Mouse (Mus musculus) cerebellum, adult 9-10 months (tissue): ENCODE data around the gene Mindy4b-ps.
"Not testable (repeated sequence)": the region's sequence is repeated elsewhere in the genome, so short reads cannot be mapped to it uniquely, and the experiment has no call there.

Source experiments
- DNase-seq: peaks from one replicate; pipeline ENCODE4 v3.0.0; 2022

The Mindy4b-ps gene

DNA sequence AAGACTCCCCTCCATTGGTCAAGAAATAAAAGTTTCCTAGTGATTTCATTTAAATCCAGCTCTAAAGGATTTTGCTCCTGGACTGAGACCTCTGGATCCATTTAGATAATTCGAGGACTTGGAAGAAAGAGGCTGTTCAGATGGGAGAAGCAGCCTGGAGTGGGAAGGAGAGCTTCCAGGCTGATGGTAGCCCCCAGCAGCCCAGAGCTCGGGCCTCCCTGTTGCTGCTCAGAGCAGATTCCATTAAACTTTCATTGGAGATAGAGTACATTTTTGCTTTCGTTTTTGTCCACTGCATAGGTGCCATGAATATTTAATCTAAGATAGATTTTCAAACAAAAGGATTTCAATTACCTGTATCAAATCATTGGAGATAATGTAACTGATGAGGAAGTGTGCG is at the start of gene Mindy4b-ps:
Mindy4b-ps (minus strand) TSS at position 101 of the 400 bp plus-strand sequence.
- DNase-seq = no peak

- DNase-seq = not testable (repeated sequence)
These were observed 49.8 kb upstream of the Mindy4b-ps start for GRCm38 (mm10) chr3:58871882-58872281.

DNA sequence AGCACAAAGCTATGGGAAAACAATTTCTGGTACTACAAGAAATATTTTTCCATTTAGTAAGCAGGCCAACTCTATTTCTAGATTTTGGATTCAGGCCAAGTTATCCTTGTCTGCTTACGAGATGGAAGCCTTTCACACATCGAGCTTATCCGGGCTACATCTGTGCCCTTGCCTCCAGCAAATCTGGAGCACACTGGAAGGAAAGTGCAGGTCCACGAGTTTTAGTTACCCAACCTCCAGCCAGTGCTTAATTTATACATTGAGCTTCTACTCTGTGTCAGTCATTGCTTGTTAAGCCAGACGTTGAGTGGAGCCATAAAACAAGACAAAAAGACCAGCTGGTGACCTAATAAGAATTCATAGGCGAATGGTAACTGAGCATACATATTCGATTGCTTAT is 43.6 kb upstream of the Mindy4b-ps start:
- peak; percentile 72 for DNase-seq

DNA sequence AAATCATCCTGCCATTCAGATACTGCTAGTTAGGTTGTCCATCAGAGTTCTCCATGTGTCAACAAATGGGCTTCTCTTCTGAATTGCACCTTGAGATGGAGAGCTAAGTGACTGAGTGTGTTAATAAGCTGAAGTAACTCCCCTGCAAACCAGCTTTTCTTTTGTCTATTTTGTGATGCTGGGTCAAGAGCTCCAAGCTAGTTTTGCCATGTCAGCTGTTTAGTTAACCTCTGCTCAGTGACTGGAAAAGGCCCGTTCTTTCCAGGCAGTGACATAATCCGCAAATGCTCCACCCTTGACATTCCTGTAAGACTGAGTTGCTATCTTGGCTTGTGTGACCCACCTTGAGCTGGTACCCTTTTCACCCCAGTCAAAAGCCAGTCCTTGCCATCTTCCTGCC is 40.9 kb upstream of the Mindy4b-ps start:
- no peak for DNase-seq

DNA sequence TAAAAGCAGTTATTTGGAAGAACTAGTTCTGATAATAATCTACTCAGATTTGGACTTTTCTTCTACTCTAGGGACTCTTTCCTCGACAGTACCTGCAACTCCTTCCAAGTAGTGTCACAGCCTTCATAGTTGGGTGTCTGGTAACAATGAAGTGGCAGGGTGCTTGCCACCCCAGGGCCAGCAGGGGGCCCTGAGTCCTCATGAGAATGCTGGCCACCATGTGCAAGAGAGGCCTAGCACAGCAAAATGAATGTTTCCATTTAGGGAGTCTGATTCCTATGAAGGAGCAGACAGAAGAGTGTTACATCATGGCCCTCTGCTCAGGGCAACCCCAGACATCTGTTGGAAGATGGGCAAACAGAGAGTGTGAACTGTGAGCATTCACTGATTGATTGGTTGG is 21.3 kb upstream of the Mindy4b-ps start:
- DNase-seq = no peak

GRCm38 (mm10) chr3:58833442-58834160 is 11.5 kb upstream of the Mindy4b-ps start:
- DNase-seq = peak; percentile 81

- DNase-seq = peak; percentile 18
These were observed 10.8 kb upstream of the Mindy4b-ps start for GRCm38 (mm10) chr3:58832888-58833287.

DNA sequence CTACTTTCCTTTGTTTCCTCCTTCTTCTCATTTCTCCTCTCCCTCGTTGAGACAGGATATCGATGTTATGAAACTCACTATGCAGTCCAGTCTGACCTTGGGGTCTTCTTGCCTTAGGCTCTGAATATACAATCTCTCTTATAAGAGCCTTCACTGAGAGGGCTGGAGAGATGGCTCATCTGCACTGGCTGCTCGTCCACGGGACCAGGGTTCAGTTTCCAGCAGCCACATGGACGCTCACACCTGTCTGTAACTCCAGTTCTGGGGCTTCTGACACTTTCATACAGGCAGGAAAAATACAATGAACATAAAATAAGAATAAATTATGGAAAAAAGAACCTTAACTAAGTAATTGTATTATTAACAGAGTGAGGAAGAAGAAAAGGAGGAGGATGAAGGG is 9.5 kb upstream of the Mindy4b-ps start:
- no peak for DNase-seq

GRCm38 (mm10) chr3:58829926-58830325 is 7.8 kb upstream of the Mindy4b-ps start:
- no peak for DNase-seq

DNA sequence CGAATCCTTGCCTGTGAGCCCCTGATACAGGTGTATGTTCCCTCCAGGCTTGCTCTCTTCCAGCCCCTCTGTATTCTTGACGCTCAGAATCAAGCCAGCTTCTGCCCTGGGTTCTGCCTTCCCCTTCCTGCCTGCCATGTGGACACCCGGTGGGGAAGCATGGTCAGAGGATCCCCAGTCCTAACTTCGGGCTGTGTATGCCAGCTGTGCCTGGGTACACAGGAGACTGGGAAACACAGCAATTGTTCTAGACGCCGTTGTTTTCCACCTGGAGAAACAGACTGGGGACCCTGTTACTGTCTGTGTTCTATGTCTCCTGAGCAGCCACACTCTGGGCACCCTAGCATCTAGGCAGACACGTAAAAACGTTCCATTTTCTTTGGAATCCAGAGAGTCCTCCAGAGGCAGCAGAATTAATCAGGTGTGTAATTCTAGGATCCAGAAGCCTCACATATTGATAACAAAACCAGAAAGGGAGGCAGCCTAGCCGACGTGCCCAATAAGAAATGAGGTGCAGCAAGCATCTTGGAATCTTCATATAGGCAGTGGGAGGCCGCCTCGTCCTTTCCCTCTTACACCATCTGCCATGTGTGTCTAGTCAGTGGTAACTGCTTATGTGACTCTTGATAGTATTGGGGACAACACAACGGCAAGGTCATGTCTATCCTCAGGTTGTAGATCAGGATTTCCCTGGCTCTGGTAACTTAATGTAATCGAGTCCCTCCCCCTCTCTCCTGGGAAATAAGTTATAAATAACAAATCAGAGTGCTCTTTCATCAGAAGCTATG is 6.4 kb upstream of the Mindy4b-ps start:
- DNase-seq = no peak

- DNase-seq = no peak
These were observed 4.2 kb upstream of the Mindy4b-ps start for GRCm38 (mm10) chr3:58826266-58826665.

DNA sequence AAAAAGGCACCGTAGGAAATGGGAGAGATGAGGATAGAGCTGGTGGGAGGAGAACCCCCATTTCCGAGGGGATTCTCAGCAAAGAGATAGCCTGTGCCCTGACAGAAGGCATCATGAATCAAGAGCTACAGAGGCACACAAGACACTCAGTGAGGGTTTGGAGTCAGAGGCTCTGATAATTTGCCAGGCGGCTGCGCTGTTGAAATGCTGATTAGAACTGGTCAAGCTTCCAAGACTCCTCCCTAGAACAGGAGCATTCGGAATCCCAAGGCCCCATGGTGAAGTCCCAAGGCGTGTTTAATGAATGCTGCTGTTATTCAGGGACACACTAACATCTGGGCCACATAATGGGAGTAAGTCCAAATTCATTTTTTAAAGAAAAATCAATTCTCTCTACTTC is 4.8 kb downstream of the Mindy4b-ps start:
- no peak for DNase-seq

- no peak for DNase-seq
These were observed 7.9 kb downstream of the Mindy4b-ps start for GRCm38 (mm10) chr3:58814191-58814590.

DNA sequence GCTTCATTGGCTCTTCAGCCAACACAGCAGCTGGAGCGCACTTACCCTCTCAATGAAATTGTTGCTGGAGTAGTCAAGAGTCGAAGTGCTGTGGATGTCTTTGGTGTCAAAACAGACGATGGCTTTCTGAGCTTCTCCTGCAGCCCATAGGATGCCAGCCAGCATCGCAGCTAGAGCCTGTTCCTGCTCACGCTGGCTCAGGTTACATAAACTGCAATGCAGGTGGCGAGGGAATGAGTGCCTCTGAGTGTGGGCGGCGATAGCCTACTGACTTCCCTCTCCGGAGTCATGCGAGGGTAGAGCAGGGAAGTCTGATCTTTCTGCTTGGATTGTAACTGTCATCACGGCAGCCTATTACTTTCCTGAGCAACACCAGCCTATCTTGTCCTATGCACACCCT is 11.8 kb downstream of the Mindy4b-ps start:
- peak; percentile 85 for DNase-seq

GRCm38 (mm10) chr3:58809111-58809915 is 12.8 kb downstream of the Mindy4b-ps start:
- DNase-seq = no peak

DNA sequence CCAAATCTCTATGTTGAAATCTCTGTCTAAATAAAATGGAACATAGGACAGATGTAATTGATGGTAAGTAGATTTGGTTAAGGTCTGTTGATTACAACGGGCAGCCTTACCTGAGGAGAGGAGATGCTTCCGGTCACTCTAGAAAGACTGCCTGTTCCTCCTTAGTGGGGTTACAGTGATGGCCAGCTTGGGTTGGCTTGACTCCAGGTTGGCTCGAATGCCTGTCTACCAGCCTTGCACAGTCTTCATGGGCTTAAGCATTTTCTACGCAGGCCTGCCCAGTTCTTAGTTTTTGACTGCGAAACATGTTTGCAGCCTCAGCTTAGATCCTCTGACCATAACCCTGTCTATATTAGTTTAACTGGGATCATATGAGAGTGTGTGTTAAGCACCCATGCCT is 13.5 kb downstream of the Mindy4b-ps start:
- no peak for DNase-seq

- no peak for DNase-seq
These were observed 17.4 kb downstream of the Mindy4b-ps start for GRCm38 (mm10) chr3:58804745-58805144.

- DNase-seq = no peak
These were observed 23.4 kb downstream of the Mindy4b-ps start for GRCm38 (mm10) chr3:58798676-58799075.

- DNase-seq = no peak
These were observed 23.9 kb downstream of the Mindy4b-ps start for GRCm38 (mm10) chr3:58798245-58798644.

DNA sequence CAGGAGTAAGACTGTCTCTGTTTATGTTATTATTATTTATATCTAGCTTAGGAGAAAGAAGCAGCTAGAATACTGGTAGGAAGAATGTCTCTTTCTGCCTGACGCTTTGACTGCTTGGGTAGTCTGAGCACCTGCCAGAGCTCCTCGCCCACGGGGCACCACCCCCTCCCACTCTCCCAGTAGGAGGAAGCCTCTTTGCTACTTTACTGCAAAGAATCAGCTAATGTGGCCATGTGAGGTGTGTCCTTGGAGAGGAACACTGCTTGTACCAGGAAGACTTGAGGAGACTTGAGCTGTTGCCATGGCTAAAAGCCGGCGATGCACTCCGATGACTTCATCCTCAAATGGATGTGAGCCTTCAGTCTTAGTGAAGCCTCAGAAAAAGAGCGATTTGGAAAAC is 32.6 kb downstream of the Mindy4b-ps start:
- DNase-seq = no peak

- DNase-seq = no peak
These were observed 33.1 kb downstream of the Mindy4b-ps start for GRCm38 (mm10) chr3:58789033-58789432.

DNA sequence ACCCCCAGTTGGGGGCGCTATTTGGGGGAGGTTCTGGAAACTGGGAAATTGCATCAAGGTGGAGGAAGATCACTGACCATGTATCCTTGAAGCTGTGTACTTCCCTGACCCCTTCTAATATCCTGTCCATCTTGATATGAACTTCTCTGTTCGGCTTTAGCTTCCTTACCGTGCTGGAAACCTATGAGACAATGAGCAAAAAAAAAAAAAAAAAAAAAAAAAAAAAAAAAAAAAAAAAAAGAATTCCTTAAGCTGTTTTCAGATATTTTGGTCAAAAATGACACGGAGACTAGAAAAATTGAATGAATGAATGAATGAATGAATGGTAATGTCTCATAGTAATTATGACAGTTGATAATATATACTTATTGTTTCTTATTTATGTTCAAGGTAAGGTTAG is 35.6 kb downstream of the Mindy4b-ps start:
- no peak for DNase-seq

DNA sequence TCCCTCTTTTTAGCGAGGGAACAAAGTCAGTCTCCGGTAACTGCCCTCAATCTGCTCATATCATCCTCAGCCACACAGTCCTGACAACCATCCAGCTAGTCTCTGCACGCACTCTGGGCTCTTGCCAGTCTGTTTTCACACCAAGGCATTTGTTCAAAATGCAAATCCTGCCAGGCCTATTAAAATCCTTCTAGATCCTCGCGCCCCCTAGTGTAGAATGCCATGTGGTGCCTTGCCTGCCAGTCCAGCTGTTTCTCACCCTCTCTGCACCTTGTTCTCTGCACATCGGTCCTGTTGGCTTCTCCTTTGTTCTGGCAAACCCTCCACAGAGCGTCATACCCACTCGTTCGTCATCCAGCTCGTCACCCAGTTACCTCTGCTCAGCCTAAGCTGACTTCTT is 36.2 kb downstream of the Mindy4b-ps start:
- peak; percentile 95 for DNase-seq
